Mouse (Mus musculus) liver, adult 2 months (tissue): Measurements from ENCODE around the gene Atp2c2. TPM values are rescaled to one million over a fixed set of nuclear protein-coding genes. Genes with fewer than 3 reads are reported as not detected.

Experiments
- DNase-seq: peaks from one replicate; pipeline ENCODE4 v3.0.0-alpha.2; 2011; ENCODE audit warnings: low read depth, low spot score; ENCODE audit errors: extremely low read depth
- H3K27ac ChIP-seq: fragments of 200-500 bp; replicated peaks from 2 replicates; pipeline ENCODE4 v1.5.1; 2012; ENCODE audit warnings: low read depth, mild to moderate bottlenecking, control low read depth, inconsistent platforms, low read length; ENCODE audit not compliant: insufficient read depth
- H3K27me3 ChIP-seq: fragments of 200-500 bp; 2 replicates; pipeline ENCODE4 v1.6.1; 2012; ENCODE audit warnings: mild to moderate bottlenecking, moderate library complexity, low read length, inconsistent platforms; ENCODE audit not compliant: control insufficient read depth, insufficient read depth
- H3K36me3 ChIP-seq: fragments of 200-500 bp; 2 replicates; pipeline ENCODE4 v1.6.1; 2012; ENCODE audit warnings: low read length, inconsistent platforms; ENCODE audit not compliant: control insufficient read depth, insufficient read depth
- H3K4me1 ChIP-seq: fragments of 200-500 bp; 2 replicates; pipeline ENCODE4 v1.6.1; 2011; ENCODE audit warnings: low read length; ENCODE audit not compliant: control insufficient read depth, insufficient read depth
- H3K4me3 ChIP-seq: fragments of 200-500 bp; 2 replicates; pipeline ENCODE4 v1.5.1; 2011; ENCODE audit warnings: low read depth, mild to moderate bottlenecking, control low read depth, low read length, moderate library complexity; ENCODE audit not compliant: insufficient read depth
- H3K79me2 ChIP-seq: fragments of 200-500 bp; 2 replicates; pipeline ENCODE4 v1.6.1; 2012; ENCODE audit warnings: inconsistent platforms, mild to moderate bottlenecking, low read length, moderate library complexity; ENCODE audit not compliant: control insufficient read depth, insufficient read depth
- H3K9ac ChIP-seq: fragments of 200-500 bp; 2 replicates; pipeline ENCODE4 v1.6.1; 2012; ENCODE audit warnings: low read depth, mild to moderate bottlenecking, control low read depth, inconsistent platforms, low read length
- CTCF ChIP-seq: fragments of 200-500 bp; IDR thresholded peaks from 2 replicates; pipeline ENCODE4 v1.5.1; 2011; ENCODE audit warnings: low read depth, low read length, control low read depth
- POLR2A ChIP-seq: fragments of 200-500 bp; IDR thresholded peaks from 2 replicates; pipeline ENCODE4 v1.6.1; 2011; ENCODE audit warnings: low read length, control low read depth; ENCODE audit not compliant: insufficient read depth; ENCODE audit errors: extremely low read depth
- WGBS: fragments of 180-500 bp; shearing (Covaris S2); methylation state at CpG from one replicate; pipeline ENCODE4 v1.1.7; 2018; 5-methylcytosine and 5-hydroxymethylcytosine counted together
- polyA plus RNA-seq: library from polyadenylated mRNA; depleted of rRNA; stranded (reverse); fragments of >200 nt; gene quantifications from 2 replicates; pipeline ENCODE4 v1.2.3, GENCODE M21; 2012
- total RNA-seq: library from RNA; depleted of rRNA; stranded (reverse); fragments of >200 nt; gene quantifications from 2 replicates; pipeline ENCODE4 v1.2.3, GENCODE M21; 2014

Atp2c2 gene
- total and polyA plus RNA-seq, 2 experiments = not detected

- H3K79me2 ChIP-seq = no peaks in the 10 kb centered on the region
- no peak overlapping the region for H3K27ac ChIP-seq
- TF ChIP-seq CTCF (no peak), POLR2A (no peak)
- no peak overlapping the region for H3K9ac ChIP-seq
- 39% methylated on average over 28 of the region's 28 CpGs for WGBS
- no peaks in the 10 kb centered on the region for H3K36me3 ChIP-seq
- no peak overlapping the region for H3K4me3 ChIP-seq
- no peaks in the 10 kb centered on the region; the same call in 1 of the 2 replicates for H3K27me3 ChIP-seq
- DNase-seq = no peak
- H3K4me1 ChIP-seq = no peaks in the 10 kb centered on the region; the same call in 1 of the 2 replicates
Observed at GRCm38 (mm10) chr8:119755238-119756146, 55.7 kb downstream of the Atp2c2 start.

GRCm38 (mm10) chr8:119756147-119756461 lies 56.3 kb downstream of the Atp2c2 start:
- WGBS = 79% methylated on average over 2 of the region's 2 CpGs
- no peak overlapping the region for H3K9ac ChIP-seq
- no peaks in the 10 kb centered on the region; the same call in 1 of the 2 replicates for H3K4me1 ChIP-seq
- no peaks in the 10 kb centered on the region; the same call in 1 of the 2 replicates for H3K27me3 ChIP-seq
- no peak overlapping the region for H3K27ac ChIP-seq
- no peaks in the 10 kb centered on the region for H3K79me2 ChIP-seq
- H3K4me3 ChIP-seq = no peak overlapping the region
- H3K36me3 ChIP-seq = no peaks in the 10 kb centered on the region
- DNase-seq = no peak
- TF ChIP-seq CTCF (no peak), POLR2A (no peak)

- H3K4me1 ChIP-seq = no peaks in the 10 kb centered on the region; the same call in 1 of the 2 replicates
- no peak for DNase-seq
- WGBS = 40% methylated on average over 5 of the region's 5 CpGs
- H3K27me3 ChIP-seq = no peaks in the 10 kb centered on the region; the same call in 1 of the 2 replicates
- H3K36me3 ChIP-seq = no peaks in the 10 kb centered on the region
- TF ChIP-seq CTCF (no peak), POLR2A (no peak)
- H3K9ac ChIP-seq = no peak overlapping the region
- no peaks in the 10 kb centered on the region for H3K79me2 ChIP-seq
- no peak overlapping the region for H3K4me3 ChIP-seq
- H3K27ac ChIP-seq = no peak overlapping the region
Observed at GRCm38 (mm10) chr8:119756538-119756937, 56.7 kb downstream of the Atp2c2 start.

DNA sequence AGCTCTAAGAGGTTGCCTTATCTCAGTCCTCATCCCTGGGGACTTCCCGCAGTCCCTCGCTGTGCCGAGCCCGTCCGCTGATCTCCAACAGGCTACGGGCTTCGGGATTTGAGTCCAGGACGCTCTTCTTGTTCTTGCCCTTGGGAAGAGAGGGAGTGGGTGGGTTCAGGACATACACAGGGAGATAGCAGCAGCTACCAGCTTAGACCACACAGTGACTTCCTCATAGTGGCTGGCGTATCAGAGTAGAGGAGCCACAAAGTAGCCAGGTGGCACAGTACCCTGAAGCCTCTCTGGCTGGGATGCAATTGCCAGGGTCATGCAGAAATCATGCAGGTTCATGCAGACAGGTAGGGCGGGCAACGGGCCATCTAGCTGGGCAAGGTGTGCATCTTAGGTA lies 61.9 kb downstream of the Atp2c2 start:
- Histone ChIP-seq H3K36me3 (no peaks in the 10 kb centered on the region), H3K79me2 (no peaks in the 10 kb centered on the region), H3K27me3 (no peaks in the 10 kb centered on the region), H3K9ac (no peak overlapping the region), H3K4me3 (no peak overlapping the region), H3K4me1 (no peaks in the 10 kb centered on the region), H3K27ac (no peak overlapping the region)
- TF ChIP-seq POLR2A (no peak), CTCF (no peak)
- WGBS = 93% methylated on average over 11 of the region's 11 CpGs
- DNase-seq = no peak

- Histone ChIP-seq H3K36me3 (no peaks in the 10 kb centered on the region), H3K4me3 (no peak overlapping the region), H3K79me2 (no peaks in the 10 kb centered on the region), H3K27me3 (no peaks in the 10 kb centered on the region), H3K9ac (no peak overlapping the region), H3K27ac (no peak overlapping the region), H3K4me1 (no peaks in the 10 kb centered on the region)
- no peak for DNase-seq
- WGBS = 92% methylated on average over 21 of the region's 21 CpGs
- TF ChIP-seq CTCF (no peak), POLR2A (no peak)
Observed at GRCm38 (mm10) chr8:119762226-119763220, 62.7 kb downstream of the Atp2c2 start.
